Mouse (Mus musculus) mouse trophoblast stem cell (cell line): ENCODE measurements around the gene Rnf111.
"Not testable (repeated sequence)": the region's sequence is repeated elsewhere in the genome, so short reads cannot be mapped to it uniquely, and the experiment has no call there.

Source experiments
- in situ Hi-C, 2 experiments: fragments of 300-500 bp; cut with MseI, MboI; formaldehyde crosslinking; loops; 2 replicates in 1 of 2; 3 replicates in 1 of 2; pipeline ENCODE4 v1.15.1; 2025

Gene Rnf111

DNA sequence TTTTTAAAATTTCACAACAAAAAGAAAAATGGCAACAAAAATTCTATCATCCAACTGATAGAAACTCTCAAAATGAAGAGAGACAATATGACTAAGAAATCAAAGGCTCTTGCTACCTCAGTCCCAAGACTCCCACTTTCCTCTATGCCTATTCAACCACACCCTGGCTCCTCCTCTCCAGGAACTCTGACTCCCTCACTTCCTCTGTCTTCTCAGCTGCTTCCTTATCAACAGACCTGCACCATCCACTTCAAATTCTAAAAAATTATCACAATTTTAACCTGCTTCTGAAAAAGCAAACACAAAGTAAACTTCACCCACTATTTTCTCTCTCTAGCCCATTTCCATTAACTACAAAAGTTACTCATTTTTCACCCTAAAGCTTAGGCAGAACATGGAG, 6.5 kb downstream of the Rnf111 start:
- in situ Hi-C loops = no loop called here

DNA sequence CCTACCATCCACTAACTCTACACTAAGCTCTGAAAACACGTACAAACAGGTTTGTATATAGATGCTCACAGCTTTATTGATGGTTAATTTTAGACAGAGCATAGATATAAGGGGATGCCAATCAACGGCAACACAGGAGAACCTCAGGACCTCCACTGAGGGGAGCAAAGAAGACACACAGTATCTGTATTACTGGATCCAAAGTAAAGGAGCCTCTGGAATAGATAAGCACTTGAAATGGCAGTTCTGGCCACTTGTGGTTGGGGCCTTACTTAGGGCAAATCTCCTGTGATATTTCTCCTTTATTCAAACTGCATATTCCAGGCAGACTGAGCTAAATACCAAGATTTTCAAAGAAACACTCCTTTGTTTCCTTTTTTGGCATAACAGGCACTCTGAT, 10.5 kb downstream of the Rnf111 start:
- in situ Hi-C loops = no loop called here

DNA sequence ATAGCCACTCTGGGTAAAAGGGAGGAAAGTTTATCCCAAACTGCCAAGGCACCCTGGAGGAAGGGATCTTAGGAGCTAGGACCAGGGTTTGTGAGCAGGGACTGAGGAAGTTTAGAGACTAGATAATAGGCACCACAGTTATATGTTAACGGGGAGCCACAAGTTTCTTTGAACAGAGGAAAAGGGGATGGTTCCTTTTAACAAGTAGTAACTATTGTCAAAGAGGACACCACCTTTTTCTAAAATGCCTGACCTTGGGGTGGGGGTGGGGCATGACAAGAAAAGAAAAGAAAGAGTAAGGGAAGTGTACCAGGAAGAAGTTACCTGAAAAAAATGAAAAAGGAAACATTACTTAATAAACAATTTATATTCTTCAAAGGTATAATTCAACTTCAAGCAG, 12.3 kb downstream of the Rnf111 start:
- in situ Hi-C loops = no loop called here

DNA sequence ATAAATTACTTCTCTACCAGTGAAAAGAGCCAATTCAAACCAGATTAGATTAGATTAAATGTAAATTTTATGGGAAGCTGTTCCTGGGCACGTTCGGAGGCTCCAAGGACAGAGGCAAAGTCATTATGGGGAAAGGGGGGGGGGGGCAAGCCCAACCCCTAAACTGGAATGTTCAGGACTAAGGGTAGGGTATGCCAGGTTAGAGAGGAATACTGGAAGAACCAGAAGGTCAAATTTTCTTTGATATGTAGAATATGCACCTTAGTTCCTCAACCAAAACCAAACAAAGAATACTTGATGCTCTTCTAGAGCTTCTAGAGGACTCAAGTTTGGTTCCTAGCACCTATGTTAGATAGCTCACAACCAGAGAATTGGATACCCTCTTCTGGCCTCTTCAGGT, 16.1 kb downstream of the Rnf111 start:
- in situ Hi-C loops = no loop called here

DNA sequence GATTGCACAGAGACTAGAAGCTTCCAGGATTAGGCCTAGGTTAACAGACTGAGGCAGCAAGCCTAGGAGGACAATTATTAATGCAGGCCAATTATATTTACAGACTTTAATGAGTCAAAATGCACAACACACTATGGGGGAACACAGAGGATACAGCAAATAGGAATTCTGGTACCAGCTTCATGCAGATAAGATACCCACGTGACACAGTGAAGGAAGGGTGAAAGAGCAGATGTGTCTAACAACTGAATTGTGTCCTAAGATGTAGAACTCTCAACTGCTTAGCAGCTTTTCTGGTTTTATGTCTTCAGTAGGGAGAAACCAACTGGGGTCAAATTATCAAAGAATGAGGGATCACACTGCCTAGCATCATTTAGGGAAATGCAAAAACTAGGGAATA, 17.7 kb downstream of the Rnf111 start:
- in situ Hi-C loops = no loop called here

DNA sequence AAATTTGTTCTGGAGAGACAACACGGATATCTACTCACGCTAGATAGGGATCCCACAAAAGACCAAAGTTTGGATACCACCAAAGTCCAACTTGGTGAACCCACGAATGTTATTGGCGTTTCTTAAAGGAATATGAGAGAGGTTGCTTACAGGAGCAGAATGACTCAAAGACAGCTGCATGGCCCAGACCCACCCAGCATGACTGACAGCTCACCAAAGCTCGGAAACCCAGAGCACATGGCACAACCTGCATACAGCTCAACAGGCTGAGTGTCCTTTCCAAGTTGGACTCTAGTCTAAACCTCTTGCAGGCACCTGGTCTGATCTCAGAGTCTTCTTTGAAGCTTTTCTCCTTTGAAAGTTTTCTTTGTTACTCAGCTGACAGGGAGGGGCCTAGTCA, 20.0 kb downstream of the Rnf111 start:
- in situ Hi-C loops = no loop called here

DNA sequence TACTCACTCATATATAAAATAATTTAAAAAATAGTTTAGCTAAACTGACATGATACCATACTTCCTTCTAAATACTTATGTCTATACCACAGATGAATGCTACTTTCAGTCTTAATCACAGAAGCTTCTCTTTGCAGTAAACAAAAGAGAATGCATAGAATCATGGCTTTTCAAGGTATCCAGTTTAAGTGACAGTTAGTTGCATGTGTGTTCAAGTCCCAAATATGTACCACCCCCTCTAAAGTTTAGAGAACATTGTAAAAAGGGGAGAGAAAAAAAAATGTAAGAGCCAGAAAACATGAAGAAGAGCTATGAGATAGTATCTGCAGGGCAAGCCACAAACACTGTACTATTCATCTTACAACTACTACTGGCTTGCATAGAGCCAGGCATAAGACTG, 21.7 kb downstream of the Rnf111 start:
- in situ Hi-C loops = no loop called here

DNA sequence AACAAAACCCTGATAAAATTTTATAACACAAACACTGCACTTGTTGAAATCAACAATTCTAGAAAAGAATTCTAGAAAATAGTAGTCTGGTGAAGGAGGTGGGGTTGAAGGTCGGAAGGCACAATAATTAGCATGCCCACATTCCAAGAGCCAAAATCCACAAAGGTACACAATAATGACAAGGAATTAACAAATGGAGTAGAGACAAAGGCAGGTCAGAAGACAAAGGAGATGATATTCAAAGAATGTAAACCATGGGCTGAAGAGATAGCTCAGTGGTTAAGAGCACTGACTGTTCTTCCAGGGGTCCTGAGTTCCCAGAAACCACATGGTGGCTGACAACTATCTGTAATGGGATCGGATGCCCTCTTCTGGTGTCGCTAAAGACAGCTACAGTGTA, 26.3 kb downstream of the Rnf111 start:
- in situ Hi-C loops = no loop called here

DNA sequence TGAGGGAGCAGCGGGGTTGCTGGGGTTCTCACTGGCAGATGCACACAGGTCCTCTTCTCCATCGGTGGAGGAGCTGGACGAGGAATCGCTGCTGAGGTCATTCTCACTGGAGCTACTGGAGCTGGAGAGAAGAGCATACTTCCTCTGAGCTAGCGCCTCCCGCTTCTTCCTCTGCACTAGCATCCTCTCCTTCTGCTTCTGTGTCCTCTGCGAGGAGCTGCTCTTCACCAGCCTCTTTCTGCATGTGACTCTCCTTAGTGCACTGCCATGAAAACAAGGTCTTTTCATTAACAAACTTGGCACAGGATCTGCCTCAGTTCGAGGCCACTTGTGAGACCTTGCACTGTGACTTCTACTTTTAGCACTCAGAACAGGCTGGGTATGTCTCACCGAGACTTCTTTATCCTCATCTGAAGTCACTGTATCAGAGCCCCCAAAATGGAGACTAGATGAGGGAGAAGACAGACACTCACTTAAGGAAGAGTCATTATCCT, 27.7 kb downstream of the Rnf111 start:
- in situ Hi-C loops = no loop called here

DNA sequence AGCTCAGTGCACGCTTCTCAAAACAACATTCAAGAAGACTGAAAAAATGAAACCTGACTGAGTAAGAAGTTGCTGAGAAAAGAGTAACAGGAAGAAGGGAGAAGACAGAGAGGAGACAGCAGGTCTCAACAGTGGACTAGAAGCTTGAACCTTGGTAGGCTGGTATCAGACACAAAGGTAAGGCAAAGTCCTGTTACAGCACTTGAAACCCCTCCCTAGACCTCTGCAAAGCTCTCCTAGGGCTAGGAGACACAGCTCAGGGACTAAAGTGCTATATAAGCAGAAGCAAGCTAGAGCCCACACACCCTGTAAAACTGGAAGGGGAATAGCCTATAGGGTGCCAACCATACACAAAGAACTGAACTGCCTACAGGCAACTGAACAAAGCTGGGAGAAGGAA, 30.1 kb downstream of the Rnf111 start:
- in situ Hi-C loops = no loop called here

DNA sequence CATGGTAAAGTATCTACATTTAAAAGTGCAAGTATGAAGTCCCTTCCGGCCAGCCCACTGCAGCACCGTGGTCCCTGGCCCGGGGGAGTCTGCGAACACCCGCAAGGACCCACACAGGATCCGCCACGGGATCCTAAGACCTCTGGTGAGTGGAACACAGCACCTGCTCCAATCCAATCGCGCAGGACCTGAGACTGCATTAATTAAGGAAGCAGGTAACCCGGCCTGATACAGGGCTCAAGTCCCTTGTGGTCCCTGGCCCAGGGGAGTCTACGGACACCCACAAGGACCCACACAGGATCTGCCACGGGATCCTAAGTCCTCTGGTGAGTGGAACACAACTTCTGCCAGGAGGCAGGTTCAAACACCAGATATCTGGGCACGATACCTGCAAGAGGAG, 40.4 kb downstream of the Rnf111 start:
- in situ Hi-C loops = not testable (repeated sequence)

DNA sequence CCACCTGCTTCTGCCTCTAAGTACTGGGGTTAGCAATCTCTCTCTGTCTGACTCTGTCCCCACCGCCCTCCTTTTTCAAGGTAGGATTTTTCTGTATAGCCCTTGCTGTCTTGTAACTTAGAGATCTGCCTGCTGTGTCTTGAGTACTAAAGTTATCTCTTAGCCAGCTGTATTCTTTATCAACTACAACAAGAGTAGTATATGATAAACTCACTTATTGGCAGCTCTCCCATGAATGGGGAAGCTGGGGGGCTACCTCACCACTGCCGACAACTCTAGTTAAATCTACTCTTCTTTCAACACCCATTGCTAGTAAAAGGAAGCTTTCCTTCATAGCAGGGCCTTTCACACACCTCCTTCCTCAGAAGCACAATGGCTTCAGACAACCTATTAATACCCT, 51.2 kb downstream of the Rnf111 start:
- in situ Hi-C loops = no loop called here

DNA sequence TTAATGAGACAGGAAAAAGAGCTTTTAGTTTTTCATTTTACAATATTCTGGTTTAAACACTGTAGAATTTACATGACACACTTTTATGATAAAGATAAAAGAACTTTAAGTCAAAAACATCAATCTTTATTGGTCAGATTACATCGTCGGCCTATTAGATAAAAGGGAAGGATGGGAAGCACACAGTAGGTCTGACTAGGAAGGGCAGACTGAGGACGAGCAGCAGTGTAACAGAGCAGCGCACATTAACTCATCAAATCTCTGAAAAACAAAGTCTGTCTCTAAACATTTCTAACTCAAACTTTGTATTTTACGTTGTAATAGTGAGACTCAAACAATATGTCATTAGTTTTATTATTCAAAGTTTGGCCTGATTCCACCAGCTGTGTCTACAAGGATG, 54.5 kb downstream of the Rnf111 start:
- in situ Hi-C loops = no loop called here

DNA sequence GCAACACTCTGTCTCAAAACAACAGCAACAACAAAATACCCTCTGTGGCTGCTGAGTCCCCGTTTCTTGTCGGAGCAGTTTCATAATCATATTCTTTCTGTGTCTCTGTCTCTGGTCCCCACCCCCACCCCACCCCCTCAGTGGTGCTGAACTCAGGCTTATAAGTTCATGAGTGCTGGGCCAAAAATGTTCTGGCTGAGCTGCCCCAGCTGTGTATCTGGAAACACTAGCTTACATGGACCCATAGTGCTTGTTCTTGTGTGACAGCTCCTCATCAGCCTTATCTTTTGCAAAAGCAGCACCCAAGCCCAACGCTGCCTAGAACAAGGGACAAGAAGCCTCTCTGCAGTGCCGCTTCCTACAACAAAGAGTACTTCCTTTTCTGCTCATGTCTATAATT, 63.6 kb downstream of the Rnf111 start:
- in situ Hi-C loops = no loop called here

DNA sequence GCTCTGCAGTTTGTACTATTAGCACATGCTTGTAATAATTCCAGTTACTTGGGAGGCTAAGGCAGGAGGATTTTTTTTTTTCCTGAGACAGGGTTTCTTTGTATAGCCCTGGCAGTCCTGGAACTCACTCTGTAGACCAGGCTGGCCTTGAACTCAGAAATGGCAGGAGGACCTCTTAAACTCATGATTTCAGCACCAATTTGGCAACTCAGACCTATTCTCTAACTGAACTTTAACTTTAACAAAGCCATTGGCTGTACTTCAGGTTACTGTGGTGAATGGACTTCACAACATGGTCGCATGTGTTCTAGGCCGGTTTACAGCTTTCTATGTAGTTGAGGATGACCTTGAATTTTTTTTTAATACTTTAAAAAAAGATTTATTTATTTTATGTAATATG, 80.9 kb downstream of the Rnf111 start:
- in situ Hi-C loops = no loop called here

DNA sequence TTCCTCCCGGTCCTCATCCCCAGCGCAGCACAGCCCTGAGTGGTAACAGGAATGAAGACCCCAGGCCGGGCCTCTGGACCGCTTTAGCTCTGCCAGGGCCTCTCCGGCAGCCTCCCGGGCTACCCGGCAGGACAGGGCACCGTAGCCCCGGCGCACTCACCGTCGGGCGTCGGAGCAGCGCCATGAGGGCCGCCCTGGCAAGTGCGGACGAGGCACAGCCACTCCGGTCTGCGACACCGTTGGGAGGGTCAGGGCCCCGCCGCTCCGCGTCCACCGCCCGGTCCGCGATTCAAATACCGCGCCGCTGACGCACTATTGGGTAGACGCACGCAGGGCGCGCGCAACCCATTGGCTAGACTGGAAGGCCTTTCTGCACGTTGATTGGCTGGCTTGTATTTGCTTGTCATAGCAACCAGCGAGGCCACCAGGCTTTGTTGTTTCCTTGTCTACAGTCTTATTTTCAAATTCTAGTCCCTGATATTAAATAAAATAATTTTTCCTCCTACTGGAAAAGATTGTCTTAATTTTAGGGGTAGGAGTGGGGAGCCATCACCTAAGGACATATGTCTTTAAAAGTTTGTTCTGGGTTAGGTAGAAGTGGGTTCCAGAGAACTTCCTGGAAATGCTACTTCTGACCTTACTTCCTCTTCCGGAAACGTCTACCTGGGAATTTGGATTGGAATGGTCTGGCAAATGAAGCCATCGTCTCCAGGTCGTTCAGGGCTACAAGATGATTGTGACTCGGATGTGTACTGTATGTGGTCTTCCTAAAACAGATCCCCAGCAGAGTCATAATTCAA, 82.1 kb downstream of the Rnf111 start, which contains the start of gene Ccnb2:
Gene Ccnb2 (minus strand): TSS at position 291 of the 800 bp plus-strand sequence.
- in situ Hi-C loops = no loop called here

DNA sequence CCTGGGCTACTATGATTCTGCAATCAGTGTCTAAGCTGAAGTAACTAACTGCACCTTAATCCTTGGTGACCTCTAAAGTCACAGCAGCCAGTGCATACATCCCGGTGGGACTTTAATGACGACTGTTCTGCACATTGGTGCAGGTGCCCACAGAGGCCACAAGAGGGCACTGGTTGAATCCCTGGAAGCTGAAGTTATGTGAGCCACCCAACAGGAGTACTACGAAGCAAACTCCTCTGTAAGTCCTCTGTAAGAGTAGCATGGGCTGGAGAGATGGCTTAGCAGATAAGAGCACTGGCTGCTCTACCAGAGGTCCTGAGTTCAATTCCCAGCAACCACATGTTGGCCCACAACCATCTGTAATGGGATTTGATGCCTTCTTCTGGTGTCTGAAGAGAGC, 87.1 kb downstream of the Rnf111 start:
- in situ Hi-C loops = no loop called here

DNA sequence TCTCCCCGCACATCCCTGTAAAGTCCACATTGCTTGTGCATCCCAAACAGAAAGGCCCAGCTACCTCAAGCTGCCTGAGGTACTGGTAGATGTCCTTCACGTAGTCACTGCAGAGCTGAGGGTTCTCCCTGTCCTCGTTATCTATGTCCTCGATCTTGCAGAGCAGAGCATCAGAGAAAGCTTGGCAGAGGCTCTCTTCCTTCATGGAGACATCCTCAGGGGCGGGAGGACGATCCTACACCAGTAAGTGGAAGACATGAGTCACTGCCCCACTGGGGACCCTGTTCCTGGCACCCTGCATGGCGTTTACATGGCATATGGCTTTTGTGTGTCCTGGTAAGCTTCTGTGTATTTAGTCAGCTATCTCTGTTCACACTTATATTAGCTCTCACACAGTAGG, 90.5 kb downstream of the Rnf111 start:
- in situ Hi-C loops = no loop called here

DNA sequence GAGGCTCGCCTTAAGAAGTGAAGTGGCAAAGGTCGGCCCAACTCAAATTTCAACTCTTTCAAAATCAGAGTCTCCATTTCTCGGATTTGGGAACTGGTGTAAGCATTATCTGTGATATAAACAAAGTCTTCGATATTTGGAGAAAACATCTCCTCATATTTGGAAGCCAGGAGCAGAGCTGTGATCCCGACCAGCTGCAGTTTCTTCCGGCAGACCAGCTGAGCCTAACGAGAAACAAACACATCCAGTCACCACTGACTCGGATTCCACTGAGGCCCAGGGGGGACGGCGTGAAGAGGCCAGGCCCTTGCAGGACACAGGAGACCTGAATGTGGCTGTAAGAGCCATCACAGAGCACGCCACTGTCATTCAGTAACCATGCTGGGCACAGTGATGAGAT, 92.9 kb downstream of the Rnf111 start:
- in situ Hi-C loops = no loop called here

DNA sequence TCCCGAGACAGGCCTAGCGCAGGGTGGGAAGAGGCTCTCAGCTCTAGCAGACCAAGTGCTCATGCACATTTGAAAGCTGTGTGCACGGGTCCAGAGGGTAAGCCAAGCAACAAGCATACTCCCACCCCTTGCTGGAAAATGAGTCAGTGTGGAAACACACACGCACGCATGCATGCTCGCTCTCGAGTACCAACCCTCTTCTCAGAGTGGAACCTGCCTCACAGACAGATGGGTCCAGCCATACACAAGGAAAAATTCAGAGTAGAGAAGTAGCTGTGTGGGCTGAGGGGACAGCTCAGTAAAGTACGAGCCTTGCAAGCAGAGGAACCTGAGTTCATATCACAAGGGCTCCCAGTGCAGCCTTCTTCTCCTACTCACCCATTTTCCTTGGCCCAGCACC, 93.8 kb downstream of the Rnf111 start:
- in situ Hi-C loops = no loop called here

DNA sequence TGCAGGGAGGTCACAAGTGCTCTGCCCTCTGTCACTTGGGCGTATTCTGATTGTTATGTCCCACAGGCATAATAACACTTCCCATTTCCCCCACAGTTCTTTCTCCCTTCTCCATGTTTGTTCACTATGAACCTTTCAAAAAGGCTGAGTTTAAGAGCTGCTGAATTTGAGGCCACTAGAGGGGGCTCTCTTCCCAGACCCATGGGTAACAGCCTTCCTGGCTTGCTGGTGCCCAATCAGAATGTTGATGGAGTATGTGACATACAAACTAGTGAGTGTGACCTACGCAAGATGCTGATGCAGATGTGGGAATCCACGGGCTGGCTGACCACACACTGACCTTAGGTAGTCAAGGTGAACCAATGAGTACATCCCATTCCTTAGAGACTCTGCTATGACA, 94.7 kb downstream of the Rnf111 start:
- in situ Hi-C loops = no loop called here

DNA sequence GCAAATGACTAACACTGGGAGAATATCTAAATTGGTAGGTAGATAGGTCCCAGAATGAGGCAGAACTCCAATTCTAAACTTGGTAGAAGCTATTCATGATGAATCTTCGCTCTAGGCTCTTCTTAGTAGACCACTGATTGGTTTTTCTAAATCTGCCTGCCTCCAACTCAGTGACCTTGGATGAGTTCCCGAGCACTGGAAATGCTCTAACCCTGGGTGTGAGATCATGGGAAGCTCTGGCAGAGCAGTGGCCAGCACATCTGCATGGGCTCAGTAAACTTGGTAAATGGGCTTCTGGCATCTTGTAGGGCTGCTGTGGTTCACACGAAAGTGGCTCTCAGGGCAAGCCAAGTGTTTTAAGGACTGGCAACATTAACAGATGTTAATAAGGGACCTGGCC, 96.9 kb downstream of the Rnf111 start:
- in situ Hi-C loops = no loop called here

DNA sequence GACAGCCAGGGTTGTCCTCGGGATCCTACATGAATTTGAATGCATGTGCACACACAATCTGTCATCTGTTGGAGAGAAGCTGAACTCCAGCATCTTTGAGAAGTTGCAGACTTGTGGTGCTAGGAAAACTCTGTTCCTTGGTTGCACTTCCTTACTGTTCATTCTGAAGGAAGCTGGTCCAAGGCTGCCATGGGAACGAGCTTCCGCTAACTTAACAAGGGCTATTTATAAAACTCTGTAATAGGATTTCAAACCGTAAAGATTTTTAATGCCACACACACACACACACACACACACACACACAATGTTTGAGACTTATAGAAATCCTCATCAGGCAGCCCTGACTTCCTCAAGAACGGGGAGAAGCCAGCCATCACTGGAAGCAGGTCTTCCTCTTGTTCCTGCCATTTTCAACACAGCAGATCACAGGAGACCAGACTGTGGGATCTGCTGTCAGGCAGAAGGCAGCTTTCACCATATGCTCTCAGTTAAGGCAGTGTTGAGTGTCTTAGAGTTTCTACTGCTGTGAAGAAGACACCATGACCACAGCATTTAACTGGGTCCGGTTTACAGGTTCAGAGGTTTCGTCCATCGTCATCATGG, 101.5 kb downstream of the Rnf111 start:
- in situ Hi-C loops = no loop called here
